Mouse (Mus musculus): ENCODE results near the gene Ikzf3.
A peak's percentile ranks its signal among the peaks of the same experiment; 100 is the strongest.

Ikzf3 gene

DNA sequence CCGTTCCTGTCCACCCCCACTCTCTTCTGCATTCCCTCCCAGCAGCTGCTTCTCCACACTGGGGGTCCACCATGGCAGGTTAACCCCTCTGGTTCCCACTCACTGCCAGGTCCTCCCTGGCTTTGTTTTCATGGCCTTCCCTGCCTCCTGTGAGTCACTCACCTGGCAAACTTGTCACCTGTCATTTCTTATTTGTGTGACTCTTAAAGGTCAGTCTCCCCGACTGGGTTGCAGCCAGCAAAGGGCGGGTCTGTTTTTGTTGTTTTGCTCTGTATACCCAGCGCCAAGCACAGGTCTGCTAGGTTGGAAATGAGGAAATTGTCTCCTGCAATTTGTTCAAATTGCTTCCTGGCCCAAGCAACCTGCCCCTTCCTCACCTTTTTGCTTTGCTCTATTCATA lies 100.2 kb downstream of the Ikzf3 start:
- DNase-seq, result no peak

GRCm38 (mm10) chr11:98445238-98445637 lies 100.6 kb downstream of the Ikzf3 start:
- no peak for DNase-seq

DNA sequence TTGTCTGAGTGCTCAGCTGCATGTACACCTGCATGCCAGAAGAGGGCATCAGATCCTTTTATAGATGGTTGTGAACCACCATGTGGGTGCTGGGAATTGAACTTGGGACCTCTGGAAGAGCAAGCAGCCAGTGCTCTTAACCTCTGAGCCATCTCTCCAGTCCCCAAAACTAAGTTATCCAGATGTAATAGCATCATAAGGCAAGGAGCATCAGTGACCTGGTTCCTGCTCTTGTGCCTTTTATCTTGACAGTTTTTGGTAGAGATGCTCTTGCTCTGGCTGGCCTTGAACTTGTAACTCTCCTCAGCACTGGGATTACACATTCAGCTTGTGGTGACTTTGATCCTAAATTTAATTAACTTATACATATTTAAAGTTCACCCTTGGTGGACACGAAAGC lies 102.1 kb downstream of the Ikzf3 start:
- DNase-seq, result no peak

GRCm38 (mm10) chr11:98438331-98439158 lies 107.3 kb downstream of the Ikzf3 start, which contains the start of gene Mien1:
Gene Mien1 (minus strand): TSS chr11:98438991.
- peak; percentile 93 for DNase-seq

- DNase-seq, result no peak
Observed at GRCm38 (mm10) chr11:98437441-98437840, 108.4 kb downstream of the Ikzf3 start.

DNA sequence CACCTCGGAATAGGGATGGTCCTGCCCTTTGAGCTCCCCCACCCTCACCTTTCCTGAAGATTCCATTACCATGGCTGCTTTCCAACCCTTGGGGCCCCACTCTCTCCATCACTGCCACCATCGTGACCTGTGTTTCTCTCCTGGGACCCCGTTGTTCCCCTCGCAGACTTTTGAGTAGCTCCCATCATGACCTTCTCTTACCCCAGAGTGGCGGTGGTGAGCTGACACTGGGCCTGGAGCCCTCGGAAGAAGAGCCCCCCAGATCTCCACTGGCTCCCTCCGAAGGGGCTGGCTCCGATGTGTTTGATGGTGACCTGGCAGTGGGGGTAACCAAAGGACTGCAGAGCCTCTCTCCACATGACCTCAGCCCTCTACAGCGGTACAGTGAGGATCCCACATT lies 110.1 kb downstream of the Ikzf3 start:
- DNase-seq, result no peak

GRCm38 (mm10) chr11:98431743-98432502 lies 113.9 kb downstream of the Ikzf3 start:
- DNase-seq, result no peak

GRCm38 (mm10) chr11:98428436-98428835 lies 117.4 kb downstream of the Ikzf3 start:
- no peak for DNase-seq

DNA sequence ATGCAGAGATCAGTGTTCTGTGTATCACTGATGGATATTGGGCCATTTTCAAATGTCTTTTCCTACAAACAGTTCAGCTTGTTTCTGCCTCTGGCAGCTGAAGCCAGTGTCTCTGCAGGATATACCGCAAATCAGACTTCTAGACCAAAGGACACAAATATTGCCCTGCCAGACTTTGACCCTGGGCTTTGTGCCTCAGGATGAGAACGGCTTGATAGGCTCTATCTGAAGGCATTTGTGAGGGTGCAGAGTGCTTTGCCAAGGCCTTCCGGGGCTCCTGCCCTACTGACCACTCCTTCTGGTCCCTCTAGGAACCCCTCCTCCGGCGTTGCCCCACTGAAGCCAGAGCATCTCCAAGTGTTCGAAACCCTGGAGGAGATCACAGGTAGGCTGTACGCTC lies 119.2 kb downstream of the Ikzf3 start:
- DNase-seq, result no peak

DNA sequence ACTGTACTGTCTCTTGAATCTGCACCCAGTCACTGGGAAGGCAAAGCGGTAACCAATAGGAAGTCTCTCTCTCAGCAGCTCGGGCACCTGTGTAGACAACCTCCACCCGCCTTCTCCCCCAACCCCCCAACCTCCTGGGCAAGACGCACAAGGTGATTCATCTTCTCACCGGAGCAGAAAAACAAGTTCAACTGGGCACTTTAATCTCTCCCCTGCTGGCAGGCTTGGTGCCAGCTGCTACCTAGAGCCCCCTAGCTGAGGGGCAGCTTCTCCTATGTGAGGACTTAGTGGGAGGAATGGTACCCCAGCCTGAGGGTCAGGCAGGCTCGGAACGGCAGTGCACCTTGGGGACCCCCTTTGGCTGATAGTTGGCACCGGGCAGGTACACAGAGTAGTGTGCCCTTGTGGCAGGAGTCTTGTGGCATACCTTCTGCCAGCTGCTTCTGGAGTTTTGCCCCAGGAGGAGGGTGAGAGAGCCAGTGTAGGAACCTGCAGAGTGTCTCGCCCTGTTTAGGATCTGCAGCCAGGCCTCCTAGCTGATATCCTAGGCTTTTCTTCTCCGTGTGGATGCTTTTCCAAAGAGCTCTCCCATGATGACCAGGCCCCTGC lies 126.8 kb downstream of the Ikzf3 start:
- no peak for DNase-seq

GRCm38 (mm10) chr11:98418273-98418672 lies 127.6 kb downstream of the Ikzf3 start:
- no peak for DNase-seq

- DNase-seq, result no peak
Observed at GRCm38 (mm10) chr11:98417074-98417473, 128.8 kb downstream of the Ikzf3 start.

Data from retina, postnatal 1 day (tissue).